Mouse (Mus musculus) gastrocnemius, adult 2 months (tissue): ENCODE measurements around the gene Atg16l2. TPM values are rescaled to one million over a fixed set of nuclear protein-coding genes. Genes with fewer than 3 reads are reported as not detected.

Experiments used
- DNase-seq: peaks from one replicate; pipeline ENCODE4 v3.0.0; 2022
- H3K27ac ChIP-seq: fragments of 200-600 bp; 2 replicates; pipeline ENCODE4 v1.8.1; 2022; ENCODE audit warnings: mild to moderate bottlenecking
- H3K4me3 ChIP-seq: fragments of 200-600 bp; 2 replicates; pipeline ENCODE4 v1.8.1; 2022; ENCODE audit warnings: mild to moderate bottlenecking, moderate library complexity
- CTCF ChIP-seq: fragments of 200-600 bp; IDR thresholded peaks from 2 replicates; pipeline ENCODE4 v1.8.1; 2022; ENCODE audit warnings: antibody characterized with exemption, mild to moderate bottlenecking, moderate library complexity
- intact Hi-C: fragments of 180-260 bp; cut with DNase I; formaldehyde crosslinking; loops from one replicate; pipeline ENCODE4 v1.15.1; 2025
- total RNA-seq, 2 experiments: library from RNA; stranded (reverse); gene quantifications; 2 replicates each; pipeline ENCODE4 v1.2.3; 2021

Gene Atg16l2
- total RNA-seq, 2 experiments from 2014 or later: 8.0 to 12.0 TPM

- Histone ChIP-seq H3K27ac (no peak overlapping the region), H3K4me3 (no peak overlapping the region)
- DNase-seq: peak; percentile 54
- no peak for TF ChIP-seq CTCF
- intact Hi-C loops: no loop called here
These were observed 5.6 kb downstream of the Atg16l2 start for GRCm38 (mm10) chr7:101296252-101297022.

GRCm38 (mm10) chr7:101295438-101295837, 6.6 kb downstream of the Atg16l2 start:
- intact Hi-C loops: no loop called here
- Histone ChIP-seq H3K27ac (no peak overlapping the region), H3K4me3 (no peak overlapping the region)
- no peak for DNase-seq
- TF ChIP-seq CTCF: no peak

DNA sequence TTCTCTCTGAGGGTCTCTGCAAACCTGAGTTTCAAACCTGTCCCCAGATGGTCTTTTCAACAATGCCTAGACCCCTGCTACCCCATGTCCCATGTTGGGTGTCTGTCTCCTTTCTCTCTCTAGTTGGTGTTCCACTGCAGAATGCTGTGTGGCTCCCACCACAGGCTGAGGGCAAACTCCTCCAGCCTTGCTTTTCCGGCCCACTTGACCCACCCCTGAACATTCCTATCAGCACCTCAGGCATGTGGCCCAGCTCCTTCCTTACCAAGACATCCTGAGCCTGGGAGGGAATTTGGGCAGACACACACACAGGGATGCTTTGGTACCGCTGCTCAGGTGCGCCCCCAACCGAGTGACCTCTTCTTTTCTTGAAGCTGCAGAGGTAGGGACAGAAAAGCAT, 8.4 kb downstream of the Atg16l2 start:
- no peak for TF ChIP-seq CTCF
- no peak overlapping the region for H3K27ac ChIP-seq
- intact Hi-C loops: no loop called here
- no peak overlapping the region for H3K4me3 ChIP-seq
- DNase-seq: no peak

GRCm38 (mm10) chr7:101293138-101293537, 8.9 kb downstream of the Atg16l2 start:
- intact Hi-C loops: no loop called here
- no peak for TF ChIP-seq CTCF
- H3K27ac ChIP-seq: no peak overlapping the region
- no peak overlapping the region for H3K4me3 ChIP-seq
- DNase-seq: no peak

- Histone ChIP-seq H3K4me3 (no peak overlapping the region), H3K27ac (no peak overlapping the region)
- no peak for DNase-seq
- intact Hi-C loops: no loop called here
- TF ChIP-seq CTCF: no peak
These were observed 9.4 kb downstream of the Atg16l2 start for GRCm38 (mm10) chr7:101292696-101293095.

GRCm38 (mm10) chr7:101292086-101292485, 10.0 kb downstream of the Atg16l2 start:
- no peak for DNase-seq
- Histone ChIP-seq H3K4me3 (no peak overlapping the region), H3K27ac (no peak overlapping the region)
- no peak for TF ChIP-seq CTCF
- intact Hi-C loops: no loop called here

GRCm38 (mm10) chr7:101291641-101292040, 10.4 kb downstream of the Atg16l2 start:
- no peak for DNase-seq
- TF ChIP-seq CTCF: no peak
- Histone ChIP-seq H3K27ac (no peak overlapping the region), H3K4me3 (no peak overlapping the region)
- intact Hi-C loops: no loop called here

GRCm38 (mm10) chr7:101291211-101291610, 10.8 kb downstream of the Atg16l2 start:
- intact Hi-C loops: no loop called here
- Histone ChIP-seq H3K27ac (no peak overlapping the region), H3K4me3 (no peak overlapping the region)
- TF ChIP-seq CTCF: no peak
- DNase-seq: no peak

- no peak overlapping the region for H3K4me3 ChIP-seq
- intact Hi-C loops: no loop called here
- no peak overlapping the region for H3K27ac ChIP-seq
- no peak for TF ChIP-seq CTCF
- DNase-seq: no peak
These were observed 11.7 kb downstream of the Atg16l2 start for GRCm38 (mm10) chr7:101290401-101290800.

DNA sequence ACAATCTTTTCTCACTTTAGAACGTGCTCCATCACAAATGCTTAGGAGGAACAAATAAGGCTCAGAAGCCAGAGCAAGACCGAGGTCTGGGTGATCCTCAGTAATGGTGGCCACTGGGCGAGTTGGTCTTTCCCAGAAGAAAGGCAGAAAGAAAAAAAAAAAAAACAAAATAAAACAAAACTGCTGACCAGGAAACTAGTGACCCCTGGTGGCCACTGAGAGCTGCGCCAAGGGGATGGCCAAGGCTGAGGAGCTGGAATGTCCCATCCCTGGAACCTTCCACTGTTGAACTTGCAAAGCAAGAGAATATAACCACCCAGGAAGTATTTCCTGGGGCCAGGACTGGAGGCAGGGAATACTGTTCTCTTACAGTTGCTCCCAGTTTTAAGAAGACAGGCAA, 13.6 kb downstream of the Atg16l2 start:
- intact Hi-C loops: loop anchor here (1.0 to 5.0 kb wide), 2 partner anchors 51 to 227 kb away; no protein-coding TSS in a partner anchor
- Histone ChIP-seq H3K4me3 (no peak overlapping the region), H3K27ac (peak overlapping the region; percentile 59)
- peak; percentile 67 for DNase-seq
- TF ChIP-seq CTCF: peak; percentile 94

GRCm38 (mm10) chr7:101287820-101288219, 14.2 kb downstream of the Atg16l2 start:
- H3K27ac ChIP-seq: no peak overlapping the region
- DNase-seq: no peak
- intact Hi-C loops: loop anchor here (1.0 to 5.0 kb wide), 2 partner anchors 51 to 227 kb away; no protein-coding TSS in a partner anchor
- no peak overlapping the region for H3K4me3 ChIP-seq
- TF ChIP-seq CTCF: no peak

GRCm38 (mm10) chr7:101286891-101287290, 15.2 kb downstream of the Atg16l2 start:
- no peak overlapping the region for H3K27ac ChIP-seq
- DNase-seq: no peak
- TF ChIP-seq CTCF: no peak
- intact Hi-C loops: loop anchor here (5.0 kb wide), 1 partner anchor 50 kb away; no protein-coding TSS in a partner anchor
- no peak overlapping the region for H3K4me3 ChIP-seq

DNA sequence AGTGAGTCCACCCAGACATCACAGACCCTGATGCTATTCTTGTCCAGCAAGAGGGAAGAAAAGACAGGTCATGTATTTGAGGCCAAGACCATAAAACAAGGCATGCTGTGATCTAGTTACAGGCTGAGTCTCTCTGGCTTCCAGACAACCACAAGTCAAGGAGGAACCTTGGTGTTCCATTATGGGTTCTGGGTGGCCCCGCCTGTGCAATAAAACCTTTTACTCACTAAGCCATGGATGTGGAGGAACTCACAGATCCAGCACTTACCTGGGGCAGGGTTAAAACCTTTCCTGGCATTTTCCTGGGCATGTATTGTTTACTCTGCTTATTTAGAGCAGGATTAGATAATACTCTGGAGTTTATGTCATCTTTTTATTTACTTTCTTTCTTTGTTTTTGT, 17.5 kb downstream of the Atg16l2 start:
- no peak for TF ChIP-seq CTCF
- H3K4me3 ChIP-seq: no peak overlapping the region
- no peak overlapping the region for H3K27ac ChIP-seq
- intact Hi-C loops: no loop called here
- no peak for DNase-seq

GRCm38 (mm10) chr7:101282721-101283120, 19.3 kb downstream of the Atg16l2 start:
- H3K4me3 ChIP-seq: no peak overlapping the region
- intact Hi-C loops: no loop called here
- no peak for TF ChIP-seq CTCF
- no peak overlapping the region for H3K27ac ChIP-seq
- DNase-seq: no peak
